In the genomic region with DNA sequence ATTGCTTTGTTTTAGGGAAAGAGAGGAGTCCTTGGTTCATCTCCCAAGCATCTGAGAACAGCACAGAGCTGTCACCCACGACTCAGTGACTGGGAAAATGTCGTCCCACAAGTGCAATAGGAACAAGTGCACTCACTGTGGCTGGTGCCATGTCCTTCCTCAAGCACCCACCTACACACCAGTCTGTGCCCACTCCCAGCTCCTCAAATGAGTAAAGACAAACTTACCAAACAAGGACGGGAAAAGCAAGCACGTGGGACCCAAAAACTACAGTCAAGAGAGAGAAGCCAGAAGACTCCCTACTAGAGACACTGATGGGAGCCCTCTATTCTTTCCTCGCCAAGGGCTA, we compare ENCODE assay signal across 22 mouse cellular contexts. TPM values are rescaled to one million over a fixed set of nuclear protein-coding genes. Genes with fewer than 3 reads are reported as not detected.
DNase-seq lines count a peak whose midpoint lies in the region; ATAC-seq and TF ChIP-seq lines count a peak whose summit lies in the region.
"Had no signal": no experiment of that assay in that cellular context is flagged by ENCODE, and none has a peak within 500 bp of the region (broad histone marks: within the 10 kb centered on the region; RNA-seq: fewer than 3 reads in every experiment).

No protein-coding gene starts in this region.

- peak overlapping the region; percentile 54 for H3K27ac ChIP-seq in kidney, adult 2 months (ENCODE audit: insufficient read depth, low read depth, low read length)
- H3K27ac ChIP-seq in kidney, postnatal 0 days = peak overlapping the region; percentile 36; the same call in 1 of the 2 replicates
- H3K27ac ChIP-seq: forebrain, embryonic 12.5 days; heart, embryonic 10.5 days; hindbrain, embryonic 12.5 days had no signal

- H3K9ac ChIP-seq in kidney, postnatal 0 days (ENCODE audit: low read depth, low read length) = no peak overlapping the region
- H3K9ac ChIP-seq: forebrain, embryonic 12.5 days; hindbrain, embryonic 12.5 days had no signal

- H3K27me3 ChIP-seq in kidney, adult 2 months (replicated peaks; ENCODE audit: control insufficient read depth, insufficient read depth, low read length) = no peaks in the 10 kb centered on the region
- H3K27me3 ChIP-seq in kidney, postnatal 0 days (ENCODE audit: insufficient read depth, low read length) = no peaks in the 10 kb centered on the region
- H3K27me3 ChIP-seq in myocyte (ENCODE audit: control insufficient read depth, insufficient read depth, insufficient read length) = no peaks in the 10 kb centered on the region
- H3K27me3 ChIP-seq: forebrain, embryonic 12.5 days; hindbrain, embryonic 12.5 days had no signal

- H3K36me3 ChIP-seq in kidney, adult 2 months (ENCODE audit: control insufficient read depth, insufficient read depth, low read length) = no peaks in the 10 kb centered on the region
- H3K36me3 ChIP-seq in kidney, postnatal 0 days (ENCODE audit: insufficient read depth, low read length) = no peaks in the 10 kb centered on the region
- H3K36me3 ChIP-seq in myocyte (ENCODE audit: control insufficient read depth, insufficient read depth) = no peaks in the 10 kb centered on the region
- H3K36me3 ChIP-seq: forebrain, embryonic 12.5 days; G1E; hindbrain, embryonic 12.5 days had no signal

- H3K79me2 ChIP-seq in myocyte (ENCODE audit: control insufficient read depth, insufficient read depth) = peaks cover 99% of the 10 kb centered on the region

- no peak for ATAC-seq in kidney, postnatal 0 days (replicated peaks; ENCODE audit: low FRiP score, low read depth)
- ATAC-seq: CD4-positive, CD25-positive, alpha-beta regulatory T cell, adult 4 months; forebrain, embryonic 16.5 days; hindbrain, embryonic 16.5 days had no signal

- no peak for TF ChIP-seq POLR2A in kidney, adult 2 months (IDR thresholded peaks at IDR 0.05; ENCODE audit: low read depth, low read length)
- no peak for TF ChIP-seq POLR2A in myocyte (IDR thresholded peaks at IDR 0.05; ENCODE audit: insufficient read length, low read depth)

- no peak overlapping the region for H3K4me2 ChIP-seq in kidney, postnatal 0 days (ENCODE audit: low read length)
- peak overlapping the region; percentile 58 for H3K4me2 ChIP-seq in myocyte (ENCODE audit: low read depth)
- H3K4me2 ChIP-seq: forebrain, embryonic 12.5 days; hindbrain, embryonic 12.5 days had no signal

- TF ChIP-seq CTCF in kidney, adult 2 months (conservative IDR thresholded peaks at IDR 0.05; ENCODE audit: insufficient read depth, insufficient read length, low read depth, low read length) = no peak
- TF ChIP-seq CTCF in kidney, postnatal 0 days (IDR thresholded peaks at IDR 0.05; ENCODE audit: low read depth) = no peak

- DNase-seq in kidney, adult 2 months = no peak
- DNase-seq in kidney, adult 11 months = no peak
- DNase-seq in kidney, postnatal 0 days (ENCODE audit: low spot score) = no peak
- no peak for DNase-seq in kidney, adult 9 months
- peak; percentile 70 for DNase-seq in brain, adult 2 months (ENCODE audit: low read depth, low spot score)
- no peak for DNase-seq in embryo, embryonic 10.5 days (ENCODE audit: low spot score)
- DNase-seq in left cerebral cortex, postnatal 10 days (ENCODE audit: extremely low spot score in 1 of 2, low spot score in 2 of 2) = no peak
- DNase-seq: adrenal gland, postnatal 10 days; cerebellum, adult 11-12 months; cerebellum, adult 9-10 months; cerebellum, postnatal 25 days; gastrocnemius, postnatal 10 days; heart, postnatal 10 days; heart, postnatal 4 days had no signal

- no peaks in the 10 kb centered on the region for H3K9me3 ChIP-seq in kidney, postnatal 0 days (replicated peaks; ENCODE audit: low read length)
- H3K9me3 ChIP-seq: forebrain, embryonic 12.5 days; G1E; heart, embryonic 10.5 days; hindbrain, embryonic 12.5 days had no signal

- H3K4me3 ChIP-seq in kidney, adult 2 months (ENCODE audit: insufficient read depth, low read depth, low read length) = no peak overlapping the region
- no peak overlapping the region for H3K4me3 ChIP-seq in kidney, postnatal 0 days (replicated peaks; ENCODE audit: low read depth, low read length)
- no peak overlapping the region for H3K4me3 ChIP-seq in myocyte
- H3K4me3 ChIP-seq: forebrain, embryonic 12.5 days; heart, embryonic 10.5 days; hindbrain, embryonic 12.5 days had no signal

- WGBS in kidney, adult 2 months = 61% methylated on average over 5 of the region's 5 CpGs
- 61% methylated on average over 5 of the region's 5 CpGs for WGBS in kidney, postnatal 0 days

- intact Hi-C loops in left cerebral cortex, postnatal 10 days (cut with DNase I) = loop anchor here (10.0 kb wide), 1 partner anchor 222 kb away; no protein-coding TSS in a partner anchor

- H3ac ChIP-seq in myocyte (ENCODE audit: control insufficient read depth, insufficient read length) = no peak overlapping the region

- peaks cover 18% of the 10 kb centered on the region for H3K4me1 ChIP-seq in kidney, adult 2 months (ENCODE audit: control insufficient read depth, insufficient read depth, low read length)
- peaks cover 18% of the 10 kb centered on the region for H3K4me1 ChIP-seq in kidney, postnatal 0 days (replicated peaks; ENCODE audit: insufficient read depth, low read length)
- H3K4me1 ChIP-seq: forebrain, embryonic 12.5 days had no signal

TF ChIP-seq in myocyte, 11 proteins besides CTCF, POLR2A, EP300 and RAD21:
- TF ChIP-seq E2F4 (IDR thresholded peaks at IDR 0.05; ENCODE audit: insufficient read depth) (no peak), USF1 (IDR thresholded peaks at IDR 0.05; ENCODE audit: low read depth) (no peak), MYOG (IDR thresholded peaks at IDR 0.05; ENCODE audit: control insufficient read depth in 1 of 3, insufficient read depth in 1 of 3, insufficient read length in 2 of 3, low read depth in 2 of 3) (no peak), SRF (IDR thresholded peaks at IDR 0.05; ENCODE audit: control insufficient read depth, insufficient read length, low read depth) (no peak), TCF12 (IDR thresholded peaks at IDR 0.05; ENCODE audit: insufficient read depth, poor library complexity, severe bottlenecking) (no peak), MAX (IDR thresholded peaks at IDR 0.05; ENCODE audit: low read depth) (no peak), MYOD1 (IDR thresholded peaks at IDR 0.05; ENCODE audit: control insufficient read depth in 1 of 3, insufficient read length in 2 of 3, low read depth in 2 of 3) (no peak), REST (IDR thresholded peaks at IDR 0.05; ENCODE audit: insufficient read depth, insufficient read length) (no peak), CEBPB (IDR thresholded peaks at IDR 0.05; ENCODE audit: insufficient read depth, poor library complexity, severe bottlenecking) (no peak), TCF3 (IDR thresholded peaks at IDR 0.05; ENCODE audit: insufficient read length, low read depth) (no peak), POLR2AphosphoS2 (IDR thresholded peaks at IDR 0.05; ENCODE audit: insufficient read length, low read depth) (no peak)
TF ChIP-seq in myocyte: peak in this region for 0.

RNA-seq across cellular contexts. Expression of a gene that starts 14.7 kb away (rescaled TPM):
- polyA plus RNA-seq in kidney, adult 2 months (2012; rRNA removed) = 12.1 and 14.2 TPM in 2 replicates
- polyA plus RNA-seq in kidney, postnatal 0 days (2015; fragmentation: Nextera tagmentation; extraction: Ambion mirVana) = 23.1 and 24.2 TPM in 2 replicates
- polyA plus RNA-seq in myocyte (2012; fragmentation: generic; extraction: Trizol) = 25.8 TPM
- 10 to 100 TPM; 22.9 to 25.7 TPM for total RNA-seq in left cerebral cortex, postnatal 10 days (2021)
- polyA plus RNA-seq: G1E had no signal
